Mouse (Mus musculus): ENCODE data around the gene Gga1.

- TF ChIP-seq TAL1 (IDR thresholded peaks at IDR 0.05; ENCODE audit: low read length) (no peak), GATA1 (IDR thresholded peaks at IDR 0.05; ENCODE audit: low read length) (no peak)
These were observed 59.4 kb downstream of the Gga1 start for GRCm38 (mm10) chr15:78936403-78936802.
